Mouse (Mus musculus): ENCODE results near the gene Crabp2. TPM values are rescaled to one million over a fixed set of nuclear protein-coding genes. Genes with fewer than 3 reads are reported as not detected.

Crabp2 gene
- total and polyA plus RNA-seq, 3 experiments: 0.38 to 1.0 TPM; not detected in 1

GRCm38 (mm10) chr3:87999243-87999895, 50.9 kb downstream of the Crabp2 start:
- in situ Hi-C loops (cut with MboI; ENCODE audit: low pct_ligation_motif_present, low pct_unique_long_range_greater_than_20kb, low sequenced_read_pairs): no loop called here
- H3K9me3 ChIP-seq (replicated peaks; ENCODE audit: low read length): peaks cover 16% of the 10 kb centered on the region
- H3K27ac ChIP-seq (ENCODE audit: insufficient read depth, low read depth): no peak overlapping the region
- no peak overlapping the region for H3K9ac ChIP-seq (ENCODE audit: insufficient read depth, low read depth)
- H3K79me2 ChIP-seq (replicated peaks; ENCODE audit: control insufficient read depth, extremely low read depth, insufficient read depth, poor library complexity, severe bottlenecking): no peaks in the 10 kb centered on the region
- H3K4me1 ChIP-seq (ENCODE audit: control insufficient read depth in 1 of 2, insufficient read depth in 2 of 2): peaks cover 0 to 5% of the 10 kb centered on the region in 2 experiments; a peak in 1 of 4 replicates
- no peak for DNase-seq (ENCODE audit: extremely low read depth)
- dilution Hi-C loops (cut with MboI; ENCODE audit: extremely low pct_ligation_motif_present, extremely low pct_unique_long_range_greater_than_20kb, low sequenced_read_pairs): no loop called here
- H3K36me3 ChIP-seq (replicated peaks in 1 of 2; ENCODE audit: control insufficient read depth in 1 of 2, insufficient read depth in 1 of 2, low read length in 1 of 2): no peaks in the 10 kb centered on the region
- no peak overlapping the region for H3K4me2 ChIP-seq (ENCODE audit: insufficient read depth, low read depth, poor library complexity, severe bottlenecking)
- H3K4me3 ChIP-seq (replicated peaks in 1 of 3; ENCODE audit: low read depth in 2 of 3, low read length in 2 of 3, poor library complexity in 1 of 3): no peak overlapping the region
- TF ChIP-seq CHD1 (IDR thresholded peaks at IDR 0.05; ENCODE audit: low read depth, low read length) (no peak), USF2 (conservative IDR thresholded peaks at IDR 0.05; ENCODE audit: low read depth, low read length) (no peak), ZKSCAN1 (IDR thresholded peaks at IDR 0.05; ENCODE audit: borderline replicate concordance, low read depth, low read length) (no peak), GABPA (IDR thresholded peaks at IDR 0.05; ENCODE audit: insufficient replicate concordance, low read depth, low read length) (no peak), ELF1 (IDR thresholded peaks at IDR 0.05; ENCODE audit: low read depth, low read length) (no peak), SMC3 (IDR thresholded peaks at IDR 0.05; ENCODE audit: low read depth, low read length) (no peak), SIN3A (IDR thresholded peaks at IDR 0.05; ENCODE audit: low read length) (no peak), USF1 (IDR thresholded peaks at IDR 0.05; ENCODE audit: low read depth, low read length) (no peak), ZNF384 (IDR thresholded peaks at IDR 0.05; ENCODE audit: low read depth, low read length) (no peak), MAX (IDR thresholded peaks at IDR 0.05; ENCODE audit: low read length) (no peak), MAFK (IDR thresholded peaks at IDR 0.05; ENCODE audit: insufficient replicate concordance, low read length) (no peak), POLR2A (IDR thresholded peaks at IDR 0.05; ENCODE audit: low read depth, low read length) (no peak), JUN (IDR thresholded peaks at IDR 0.05; ENCODE audit: insufficient read depth, low read depth, low read length) (no peak), TCF12 (IDR thresholded peaks at IDR 0.05; ENCODE audit: low read depth, low read length) (no peak), RAD21 (IDR thresholded peaks at IDR 0.05; ENCODE audit: low read depth, low read length) (no peak), MXI1 (IDR thresholded peaks at IDR 0.05; ENCODE audit: low read depth, low read length) (no peak), JUND (conservative IDR thresholded peaks at IDR 0.05; ENCODE audit: low read depth, low read length) (no peak), ZMIZ1 (IDR thresholded peaks at IDR 0.05; ENCODE audit: low read depth, low read length) (no peak), PAX5 (IDR thresholded peaks at IDR 0.05; ENCODE audit: low read length) (no peak), RCOR1 (conservative IDR thresholded peaks at IDR 0.05; ENCODE audit: low read depth, low read length) (no peak)
- peaks cover 91% of the 10 kb centered on the region for H3K27me3 ChIP-seq (replicated peaks)

DNA sequence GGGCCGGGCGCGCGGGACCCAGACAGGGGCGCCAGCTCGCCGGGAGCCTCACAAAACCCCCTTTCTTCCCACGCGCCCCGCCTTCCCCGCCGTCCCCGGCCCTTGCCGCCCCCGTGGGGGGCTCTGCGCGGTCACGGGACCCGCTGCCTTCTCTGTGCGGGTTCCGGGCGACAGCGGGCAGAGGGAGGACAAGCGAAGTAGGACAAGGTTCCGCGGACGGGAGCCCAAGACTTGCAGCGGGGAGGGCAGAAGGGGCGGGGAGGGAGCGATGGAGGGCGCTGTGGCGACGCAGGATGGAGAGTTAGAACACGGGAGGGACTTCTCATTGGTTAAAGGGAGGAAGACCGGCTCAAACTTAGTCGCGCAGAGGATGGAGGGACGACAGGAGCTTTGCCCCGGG, 51.7 kb downstream of the Crabp2 start, which contains the start of gene Bcan:
Bcan (minus strand) TSS at position 50 of the 400 bp plus-strand sequence.
- TF ChIP-seq MAX (IDR thresholded peaks at IDR 0.05; ENCODE audit: low read length): no peak
- no peak for TF ChIP-seq PAX5 (IDR thresholded peaks at IDR 0.05; ENCODE audit: low read length)
- no peak for TF ChIP-seq NELFE (IDR thresholded peaks at IDR 0.05; ENCODE audit: low read depth, low read length)
- no peak for TF ChIP-seq UBTF (IDR thresholded peaks at IDR 0.05; ENCODE audit: low read depth, low read length)
- no peak for TF ChIP-seq ETS1 (conservative IDR thresholded peaks at IDR 0.05; ENCODE audit: low read depth, low read length)
- TF ChIP-seq KAT2A (IDR thresholded peaks at IDR 0.05; ENCODE audit: insufficient replicate concordance, low read length): no peak
- TF ChIP-seq CHD2 (IDR thresholded peaks at IDR 0.05; ENCODE audit: low read length): no peak
- no peak for TF ChIP-seq TCF12 (IDR thresholded peaks at IDR 0.05; ENCODE audit: low read depth, low read length)
- no peak for TF ChIP-seq MEF2A (IDR thresholded peaks at IDR 0.05; ENCODE audit: borderline replicate concordance, low read depth, low read length)
- no peak for TF ChIP-seq IRF4 (IDR thresholded peaks at IDR 0.05; ENCODE audit: low read depth, low read length)
- TF ChIP-seq MYC (IDR thresholded peaks at IDR 0.05; ENCODE audit: low read depth, low read length): no peak
- no peak for TF ChIP-seq SIN3A (IDR thresholded peaks at IDR 0.05; ENCODE audit: low read length)
- no peak for TF ChIP-seq NRF1 (IDR thresholded peaks at IDR 0.05; ENCODE audit: low read depth, low read length)
- no peak for TF ChIP-seq POLR2A (IDR thresholded peaks at IDR 0.05; ENCODE audit: low read depth, low read length)
- TF ChIP-seq JUND (conservative IDR thresholded peaks at IDR 0.05; ENCODE audit: low read depth, low read length): no peak
- no peak for TF ChIP-seq MXI1 (IDR thresholded peaks at IDR 0.05; ENCODE audit: low read depth, low read length)
- TF ChIP-seq USF1 (IDR thresholded peaks at IDR 0.05; ENCODE audit: low read depth, low read length): no peak
- no peak for TF ChIP-seq RAD21 (IDR thresholded peaks at IDR 0.05; ENCODE audit: low read depth, low read length)
- no peak for TF ChIP-seq SMC3 (IDR thresholded peaks at IDR 0.05; ENCODE audit: low read depth, low read length)
- no peak for TF ChIP-seq HCFC1 (IDR thresholded peaks at IDR 0.05; ENCODE audit: low read depth, low read length)
- H3K4me1 ChIP-seq (ENCODE audit: control insufficient read depth in 1 of 2, insufficient read depth in 2 of 2): peaks cover 0 to 5% of the 10 kb centered on the region in 2 experiments; a peak in 1 of 4 replicates
- H3K9me3 ChIP-seq (replicated peaks; ENCODE audit: low read length): peaks cover 16% of the 10 kb centered on the region
- no peak within 1 kb of the TSS for H3K4me2 ChIP-seq (ENCODE audit: insufficient read depth, low read depth, poor library complexity, severe bottlenecking)
- H3K9ac ChIP-seq (ENCODE audit: insufficient read depth, low read depth): no peak within 1 kb of the TSS
- H3K27me3 ChIP-seq (replicated peaks): peaks cover 87% of the 10 kb centered on the region
- H3K79me2 ChIP-seq (replicated peaks; ENCODE audit: control insufficient read depth, extremely low read depth, insufficient read depth, poor library complexity, severe bottlenecking): no peaks in the 10 kb centered on the region
- DNase-seq (ENCODE audit: extremely low read depth): no peak
- no peak within 1 kb of the TSS for H3K27ac ChIP-seq (ENCODE audit: insufficient read depth, low read depth)
- no peaks in the 10 kb centered on the region for H3K36me3 ChIP-seq (replicated peaks in 1 of 2; ENCODE audit: control insufficient read depth in 1 of 2, insufficient read depth in 1 of 2, low read length in 1 of 2)
- in situ Hi-C loops (cut with MboI; ENCODE audit: low pct_ligation_motif_present, low pct_unique_long_range_greater_than_20kb, low sequenced_read_pairs): no loop called here
- H3K4me3 ChIP-seq (replicated peaks in 1 of 3; ENCODE audit: low read depth in 2 of 3, low read length in 2 of 3, poor library complexity in 1 of 3): no peak within 1 kb of the TSS
- dilution Hi-C loops (cut with MboI; ENCODE audit: extremely low pct_ligation_motif_present, extremely low pct_unique_long_range_greater_than_20kb, low sequenced_read_pairs): no loop called here
